ENCODE assay signal across 8 mouse cellular contexts in the genomic region with DNA sequence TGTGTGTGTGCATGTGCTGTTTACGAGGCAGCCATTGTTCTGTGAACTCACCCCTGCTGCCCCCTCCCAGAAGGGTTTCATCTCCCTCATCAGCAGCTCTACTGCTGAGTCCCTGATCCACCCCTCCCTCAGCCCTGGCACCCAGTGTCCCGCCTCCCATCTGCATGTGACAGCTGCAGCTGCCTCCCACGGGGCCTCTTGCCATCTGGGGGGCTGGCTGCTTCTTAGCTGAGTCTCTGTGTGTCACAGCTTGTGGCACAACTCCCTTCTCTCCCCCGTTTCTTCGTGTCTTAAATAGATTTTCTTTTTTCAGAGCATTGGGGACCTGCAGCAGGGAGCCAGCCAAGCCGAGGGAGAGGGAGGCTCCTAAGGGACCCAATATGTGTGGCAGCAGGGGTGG.
DNase-seq lines count a peak whose midpoint lies in the region; TF ChIP-seq lines count a peak whose summit lies in the region.

No protein-coding gene starts in this region.

- no peak overlapping the region for H3K27ac ChIP-seq in testis, adult 2 months (ENCODE audit: control insufficient read depth, insufficient read depth, low read depth, low read length)

- H3K36me3 ChIP-seq in testis, adult 2 months (ENCODE audit: control insufficient read depth, insufficient read depth, low read length): no peaks in the 10 kb centered on the region
- no peaks in the 10 kb centered on the region for H3K36me3 ChIP-seq in myocyte (ENCODE audit: control insufficient read depth, insufficient read depth)

- H3K79me2 ChIP-seq in myocyte (ENCODE audit: control insufficient read depth, insufficient read depth): no peaks in the 10 kb centered on the region

- H3K4me2 ChIP-seq in myocyte (ENCODE audit: low read depth): peak overlapping the region; percentile 2

- no peak overlapping the region for H3ac ChIP-seq in myocyte (ENCODE audit: control insufficient read depth, insufficient read length)

- TF ChIP-seq POLR2A in testis, adult 2 months (IDR thresholded peaks at IDR 0.05; ENCODE audit: control insufficient read depth, low read depth, low read length): no peak
- no peak for TF ChIP-seq POLR2A in myocyte (IDR thresholded peaks at IDR 0.05; ENCODE audit: insufficient read length, low read depth)

- no peak for TF ChIP-seq CTCF in testis, adult 2 months (IDR thresholded peaks at IDR 0.05; ENCODE audit: control insufficient read depth, insufficient read depth, insufficient replicate concordance, low read depth, low read length)

- H3K4me3 ChIP-seq in testis, adult 2 months (ENCODE audit: control insufficient read depth, low read depth, low read length): peak overlapping the region; percentile 15; the same call in 1 of the 2 replicates
- H3K4me3 ChIP-seq in myocyte: no peak overlapping the region

- H3K4me1 ChIP-seq in testis, adult 2 months (ENCODE audit: control insufficient read depth, insufficient read depth, low read length): peaks cover 4% of the 10 kb centered on the region

- no peak for DNase-seq in testis, postnatal 10 days (ENCODE audit: low spot score)
- DNase-seq in layer of hippocampus, postnatal 10 days (ENCODE audit: low spot score in 2 of 2): peak; percentile 91 to 92
- DNase-seq in thymus, postnatal 4 days: peak; percentile 85
- DNase-seq in adrenal gland, adult 18-20 months (ENCODE audit: low spot score in 2 of 2): no peak
- no peak for DNase-seq in cerebellum, adult 18-20 months
- no peak for DNase-seq in embryo, embryonic 10.5 days (ENCODE audit: low spot score)

- H3K27me3 ChIP-seq in testis, adult 2 months (ENCODE audit: control insufficient read depth, insufficient read depth, low read length): no peaks in the 10 kb centered on the region
- no peaks in the 10 kb centered on the region for H3K27me3 ChIP-seq in myocyte (ENCODE audit: control insufficient read depth, insufficient read depth, insufficient read length)

TF ChIP-seq in myocyte, 11 proteins besides CTCF, POLR2A, EP300 and RAD21:
- TF ChIP-seq TCF3 (IDR thresholded peaks at IDR 0.05; ENCODE audit: insufficient read length, low read depth) (peak; percentile 87), REST (IDR thresholded peaks at IDR 0.05; ENCODE audit: insufficient read depth, insufficient read length) (no peak), MYOD1 (IDR thresholded peaks at IDR 0.05; ENCODE audit: control insufficient read depth in 1 of 3, insufficient read length in 2 of 3, low read depth in 2 of 3) (peak in 2 of 3 experiments; percentile 93 to 99), MAX (IDR thresholded peaks at IDR 0.05; ENCODE audit: low read depth) (no peak), TCF12 (IDR thresholded peaks at IDR 0.05; ENCODE audit: insufficient read depth, poor library complexity, severe bottlenecking) (peak; percentile 89), E2F4 (IDR thresholded peaks at IDR 0.05; ENCODE audit: insufficient read depth) (no peak), MYOG (IDR thresholded peaks at IDR 0.05; ENCODE audit: control insufficient read depth in 1 of 3, insufficient read depth in 1 of 3, insufficient read length in 2 of 3, low read depth in 2 of 3) (peak; percentile 69 to 99 (median 96)), POLR2AphosphoS2 (IDR thresholded peaks at IDR 0.05; ENCODE audit: insufficient read length, low read depth) (no peak)

Comparison
In these comparisons a context has a peak if more than half of its experiments do, and no peak if none do; other contexts are left out.
1. DNase-seq: peak in layer of hippocampus, postnatal 10 days (2 of 2) and thymus, postnatal 4 days (single experiment); none in testis, postnatal 10 days (single experiment), adrenal gland, adult 18-20 months (0 of 2), cerebellum, adult 18-20 months (0 of 2) and embryo, embryonic 10.5 days (single experiment).